Mouse (Mus musculus) layer of hippocampus, adult 11-12 months (tissue): ENCODE results near the gene Crygb.

Experiments
- DNase-seq: peaks from one replicate; pipeline ENCODE4 v3.0.0; 2022; ENCODE audit warnings: low spot score

Gene Crygb

GRCm38 (mm10) chr1:65082188-65082587 lies at the start of gene Crygb:
TSS of gene Crygb (minus strand) at chr1:65082288.
- no peak for DNase-seq

GRCm38 (mm10) chr1:65131671-65132070 lies 49.6 kb upstream of the Crygb start:
- no peak for DNase-seq

- DNase-seq, result no peak
Measured at GRCm38 (mm10) chr1:65130226-65130625, 48.1 kb upstream of the Crygb start.

GRCm38 (mm10) chr1:65129634-65130180 lies 47.6 kb upstream of the Crygb start:
- no peak for DNase-seq

- peak; percentile 43 for DNase-seq
Measured at GRCm38 (mm10) chr1:65122574-65123372, 40.7 kb upstream of the Crygb start, which contains the start of gene D630023F18Rik. TSS of gene D630023F18Rik (minus strand) at chr1:65123214.

- no peak for DNase-seq
Measured at GRCm38 (mm10) chr1:65119438-65119837, 37.4 kb upstream of the Crygb start, which contains the start of gene Gm28845. TSS of gene Gm28845 (minus strand) at chr1:65119558.

- DNase-seq, result no peak
Measured at GRCm38 (mm10) chr1:65118150-65118913, 36.2 kb upstream of the Crygb start.

GRCm38 (mm10) chr1:65113536-65114172 lies 31.6 kb upstream of the Crygb start:
- DNase-seq, result no peak

- DNase-seq, result no peak
Measured at GRCm38 (mm10) chr1:65112807-65113196, 30.7 kb upstream of the Crygb start.

GRCm38 (mm10) chr1:65112031-65112806 lies 30.1 kb upstream of the Crygb start:
- peak; percentile 78 for DNase-seq

GRCm38 (mm10) chr1:65109756-65110435 lies 27.8 kb upstream of the Crygb start:
- DNase-seq, result no peak

- no peak for DNase-seq
Measured at GRCm38 (mm10) chr1:65109196-65109595, 27.1 kb upstream of the Crygb start.

GRCm38 (mm10) chr1:65107654-65108279 lies 25.7 kb upstream of the Crygb start:
- DNase-seq, result no peak

- no peak for DNase-seq
Measured at GRCm38 (mm10) chr1:65103273-65103672, 21.2 kb upstream of the Crygb start, which contains the start of gene Cryga. TSS of gene Cryga (minus strand) at chr1:65103373.

- no peak for DNase-seq
Measured at GRCm38 (mm10) chr1:65096953-65097352, 14.9 kb upstream of the Crygb start.

- DNase-seq, result no peak
Measured at GRCm38 (mm10) chr1:65091566-65091965, 9.5 kb upstream of the Crygb start.

- peak; percentile 8 for DNase-seq
Measured at GRCm38 (mm10) chr1:65090370-65090769, 8.3 kb upstream of the Crygb start.

- no peak for DNase-seq
Measured at GRCm38 (mm10) chr1:65088567-65089356, 6.7 kb upstream of the Crygb start.

- DNase-seq, result no peak
Measured at GRCm38 (mm10) chr1:65075607-65076006, 6.5 kb downstream of the Crygb start.
